Mouse (Mus musculus) megakaryocyte, embryonic 14.5 days (primary cell): ENCODE results near the gene Abcc4.

Experiments used
- FLI1 ChIP-seq: IDR thresholded peaks from 2 replicates; pipeline ENCODE4 v1.6.1; 2012; ENCODE audit warnings: low read length, inconsistent platforms, mixed read lengths
- GATA1 ChIP-seq: IDR thresholded peaks from 3 replicates; pipeline ENCODE4 v1.6.1; 2012; ENCODE audit warnings: mixed read lengths, low read length, inconsistent platforms, borderline replicate concordance

DNA sequence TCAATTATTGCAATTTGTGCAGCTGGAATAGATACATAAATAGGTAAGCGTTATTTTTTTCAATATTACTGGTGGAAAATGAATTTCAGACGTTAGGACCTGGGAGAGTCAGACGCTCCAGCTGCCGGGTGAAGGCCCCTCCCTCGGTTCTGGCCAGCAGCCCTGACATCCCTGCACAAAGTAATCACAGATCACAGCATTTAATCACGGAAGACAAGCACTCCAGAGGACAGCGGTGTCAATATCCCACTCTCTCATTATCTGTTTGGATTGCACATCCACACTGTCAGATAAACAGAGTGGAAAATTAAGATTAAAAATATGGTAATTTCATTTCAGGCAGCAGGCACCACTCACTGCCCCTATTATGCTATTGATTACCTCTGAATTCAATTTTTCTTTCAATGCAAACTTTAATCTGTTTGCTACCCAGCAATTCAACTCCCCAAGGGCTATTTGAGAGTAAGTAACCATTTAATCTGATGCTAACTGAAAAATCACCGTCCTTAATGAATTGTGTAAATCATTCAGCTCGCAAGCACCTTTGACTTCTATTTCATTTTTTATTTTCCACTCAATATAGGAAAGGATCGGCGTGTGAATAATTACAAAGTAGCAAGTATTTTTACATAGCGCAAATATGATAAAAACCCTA lies 270.2 kb downstream of the Abcc4 start:
- TF ChIP-seq GATA1 (no peak), FLI1 (no peak)
